Mouse (Mus musculus) kidney, adult 2 months (tissue): ENCODE results near the gene B130006D01Rik.

Experiments
- CTCF ChIP-seq: fragments of 200-500 bp; conservative IDR thresholded peaks from 2 replicates; pipeline ENCODE4 v1.5.1; 2011; ENCODE audit warnings: low read depth, mild to moderate bottlenecking, control low read depth, low read length, moderate library complexity, mixed read lengths; ENCODE audit not compliant: insufficient read depth, insufficient read length
- POLR2A ChIP-seq: fragments of 200-500 bp; IDR thresholded peaks from one replicate; pipeline ENCODE4 v1.6.1; 2011; ENCODE audit warnings: low read depth, low read length, control low read depth

DNA sequence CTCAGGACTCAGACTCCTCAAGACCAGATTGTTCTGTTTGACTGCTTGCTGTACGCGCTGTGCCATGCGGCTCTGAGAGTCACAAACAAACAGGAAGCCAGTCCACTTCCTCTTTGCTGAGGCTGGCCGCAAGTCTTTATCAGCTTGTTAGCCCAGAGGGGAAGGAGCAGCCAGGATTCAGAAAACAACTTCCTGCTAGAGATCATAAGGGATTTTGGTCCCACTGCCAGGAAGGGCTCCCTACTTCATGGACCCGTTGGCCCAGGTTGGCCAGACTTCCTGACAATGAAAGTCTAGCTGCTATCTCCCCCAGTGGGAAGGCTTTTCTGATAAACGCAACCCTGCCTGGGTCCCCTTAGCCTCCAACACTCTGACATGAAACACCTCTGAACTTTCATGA is 34.9 kb upstream of the B130006D01Rik start:
- no peak for TF ChIP-seq POLR2A
- no peak for TF ChIP-seq CTCF
